Mouse (Mus musculus): ENCODE data around the gene Xirp2. TPM values are rescaled to one million over a fixed set of nuclear protein-coding genes. Genes with fewer than 3 reads are reported as not detected.

Xirp2 gene
- polyA plus RNA-seq, 2 experiments from 2014 or later: not detected

GRCm38 (mm10) chr2:67565480-67566331, 119.9 kb downstream of the Xirp2 start, which contains the start of gene B3galt1:
Gene B3galt1, plus strand, starts transcription at chr2:67565871.
- peak; percentile 82 for ATAC-seq

- no peak for ATAC-seq
Measured at GRCm38 (mm10) chr2:67566566-67566965, 120.8 kb downstream of the Xirp2 start.

GRCm38 (mm10) chr2:67567141-67567680, 121.4 kb downstream of the Xirp2 start:
- no peak for ATAC-seq

Other genes with a start within 250 kb of the Xirp2 start
- gene Gm21830, start 32.3 kb upstream of the Xirp2 start, polyA plus RNA-seq (2017; shearing (Covaris generic)): not detected
- not detected for gene Gm26727, start 12.8 kb upstream of the Xirp2 start, polyA plus RNA-seq (2017; shearing (Covaris generic))
- gene B3galt1, start 119.9 kb downstream of the Xirp2 start, polyA plus RNA-seq (2017; shearing (Covaris generic)): under 1 TPM; 0.09 to 0.15 TPM

Measured in activated CD4-positive, CD25-positive, alpha-beta regulatory T cell, adult 4 months (primary cell).